Mouse (Mus musculus) myocyte (in vitro differentiated cells): ENCODE data around the gene Kcnc1. TPM values are rescaled to one million over a fixed set of nuclear protein-coding genes. Genes with fewer than 3 reads are reported as not detected.

Experiments
- H3K27me3 ChIP-seq: one replicate; pipeline ENCODE4 v1.6.1; 2011; ENCODE audit not compliant: control insufficient read depth, insufficient read depth, insufficient read length
- H3K36me3 ChIP-seq: one replicate; pipeline ENCODE4 v1.6.1; 2011; ENCODE audit not compliant: control insufficient read depth, insufficient read depth
- H3K4me2 ChIP-seq: one replicate; pipeline ENCODE4 v1.6.1; 2011; ENCODE audit warnings: low read depth, control low read depth
- H3K4me3 ChIP-seq: one replicate; pipeline ENCODE4 v1.5.1; 2011; ENCODE audit warnings: mild to moderate bottlenecking, control low read depth, moderate library complexity
- H3K79me2 ChIP-seq: one replicate; pipeline ENCODE4 v1.6.1; 2011; ENCODE audit not compliant: control insufficient read depth, insufficient read depth
- H3ac ChIP-seq: one replicate; pipeline ENCODE4 v1.6.1; 2011; ENCODE audit not compliant: control insufficient read depth, insufficient read length
- CEBPB ChIP-seq: IDR thresholded peaks from 2 replicates; pipeline ENCODE4 v1.6.1; 2011; ENCODE audit warnings: mild to moderate bottlenecking, moderate library complexity; ENCODE audit not compliant: poor library complexity, insufficient read depth, severe bottlenecking
- E2F4 ChIP-seq: IDR thresholded peaks from one replicate; pipeline ENCODE4 v1.6.1; 2011; ENCODE audit warnings: mild to moderate bottlenecking, control low read depth, moderate library complexity; ENCODE audit not compliant: insufficient read depth
- MAX ChIP-seq: IDR thresholded peaks from one replicate; pipeline ENCODE4 v1.6.1; 2011; ENCODE audit warnings: low read depth, mild to moderate bottlenecking, control low read depth
- MYOD1 ChIP-seq, 3 experiments: IDR thresholded peaks; one replicate each; pipeline ENCODE4 v1.6.1; 2011; ENCODE audit warnings: control low read depth in 2 of 3, low read depth in 2 of 3, mild to moderate bottlenecking in 2 of 3, moderate library complexity in 1 of 3; ENCODE audit not compliant: insufficient read length in 2 of 3, control insufficient read depth in 1 of 3
- MYOG ChIP-seq, 3 experiments: IDR thresholded peaks; one replicate each; pipeline ENCODE4 v1.6.1; 2011; ENCODE audit warnings: control low read depth in 2 of 3, low read depth in 2 of 3, mild to moderate bottlenecking in 2 of 3; ENCODE audit not compliant: insufficient read length in 2 of 3, control insufficient read depth in 1 of 3, insufficient read depth in 1 of 3
- POLR2A ChIP-seq: IDR thresholded peaks from one replicate; pipeline ENCODE4 v1.6.1; 2011; ENCODE audit warnings: low read depth, mild to moderate bottlenecking, control low read depth, moderate library complexity; ENCODE audit not compliant: insufficient read length
- POLR2AphosphoS2 ChIP-seq: IDR thresholded peaks from one replicate; pipeline ENCODE4 v1.6.1; 2011; ENCODE audit warnings: low read depth, control low read depth; ENCODE audit not compliant: insufficient read length
- REST ChIP-seq: IDR thresholded peaks from one replicate; pipeline ENCODE4 v1.6.1; 2011; ENCODE audit warnings: mild to moderate bottlenecking, control low read depth, moderate library complexity; ENCODE audit not compliant: insufficient read depth, insufficient read length
- SRF ChIP-seq: IDR thresholded peaks from one replicate; pipeline ENCODE4 v1.6.1; 2011; ENCODE audit warnings: low read depth; ENCODE audit not compliant: control insufficient read depth, insufficient read length
- TCF12 ChIP-seq: IDR thresholded peaks from one replicate; pipeline ENCODE4 v1.6.1; 2011; ENCODE audit warnings: mild to moderate bottlenecking, control low read depth; ENCODE audit not compliant: poor library complexity, insufficient read depth, severe bottlenecking
- TCF3 ChIP-seq: IDR thresholded peaks from one replicate; pipeline ENCODE4 v1.6.1; 2011; ENCODE audit warnings: low read depth, control low read depth; ENCODE audit not compliant: insufficient read length
- USF1 ChIP-seq: IDR thresholded peaks from one replicate; pipeline ENCODE4 v1.6.1; 2011; ENCODE audit warnings: low read depth, mild to moderate bottlenecking, control low read depth, moderate library complexity
- polyA plus RNA-seq: library from polyadenylated mRNA; unstranded; fragments of >200 nt; fragmentation: generic; extraction: Trizol; gene quantifications from one replicate; pipeline ENCODE4 v1.2.1, GENCODE M21; 2012; ENCODE audit warnings: missing spikeins

Gene Kcnc1
- polyA plus RNA-seq, 1 experiment, result 0.07 TPM

DNA sequence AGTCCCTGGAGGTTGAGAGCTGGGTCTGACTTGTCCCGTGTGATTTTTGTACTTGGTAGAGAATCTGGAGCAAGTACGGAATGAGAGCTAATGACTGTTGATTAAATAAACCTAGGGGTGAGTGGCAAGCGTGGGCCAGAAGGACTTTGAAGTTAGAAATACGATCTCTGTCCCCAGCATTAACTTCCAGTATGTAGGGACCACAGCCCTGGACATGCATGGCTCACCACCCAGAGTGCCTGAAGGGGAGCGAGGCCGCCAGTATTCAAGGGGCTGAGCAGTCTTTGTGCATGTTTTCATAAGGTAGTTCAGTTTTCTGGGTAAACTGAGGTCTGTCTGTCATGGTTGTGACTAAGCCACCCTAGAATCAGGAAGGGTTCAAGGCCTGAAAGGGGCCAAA, 726 bp upstream of the Kcnc1 start:
- H3K79me2 ChIP-seq, result no peaks in the 10 kb centered on the region
- H3K27me3 ChIP-seq, result peaks cover 65% of the 10 kb centered on the region
- no peaks in the 10 kb centered on the region for H3K36me3 ChIP-seq
- H3ac ChIP-seq, result no peak overlapping the region
- H3K4me2 ChIP-seq, result no peak overlapping the region
- H3K4me3 ChIP-seq, result no peak overlapping the region
- TF ChIP-seq REST, result no peak
- TF ChIP-seq USF1, result no peak
- TF ChIP-seq E2F4, result no peak
- TF ChIP-seq POLR2A, result no peak

DNA sequence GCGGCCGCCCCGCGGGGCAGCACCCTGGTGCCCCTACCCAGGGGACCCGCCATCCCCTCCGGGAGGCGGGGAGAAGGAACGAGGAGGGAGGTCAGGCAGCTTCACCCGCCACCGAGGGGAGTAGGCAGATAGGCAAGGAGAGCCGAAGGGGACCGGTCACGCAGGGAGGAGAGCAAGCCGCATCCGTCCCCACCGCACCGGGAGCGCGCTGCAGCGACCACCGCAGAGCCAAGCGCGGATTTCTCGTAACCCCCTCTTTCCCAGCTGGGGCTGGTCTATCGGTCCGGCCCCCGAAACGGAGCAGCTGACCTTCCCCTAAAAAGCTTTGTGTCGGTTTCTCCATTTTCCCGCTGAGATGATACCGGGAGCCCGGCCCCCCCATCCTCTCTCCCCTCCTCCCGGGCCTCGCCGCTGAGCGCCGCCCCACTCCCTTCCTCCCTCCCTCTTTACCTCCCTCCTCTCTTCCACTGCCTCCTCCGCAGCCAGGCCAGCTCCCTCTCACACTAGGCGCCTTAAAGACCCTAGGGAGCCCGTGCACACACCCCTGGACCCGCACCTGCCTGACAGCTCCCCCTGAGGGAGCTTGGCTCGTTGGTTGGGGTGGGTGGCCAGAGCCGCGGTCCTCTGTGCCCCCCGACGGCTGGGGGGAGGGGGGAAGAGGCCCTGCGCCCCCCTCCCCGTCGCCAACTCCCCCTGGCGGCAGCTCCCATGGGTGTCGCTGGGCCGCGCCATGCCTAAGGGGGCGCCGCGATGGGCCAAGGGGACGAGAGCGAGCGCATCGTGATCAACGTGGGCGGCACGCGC, 833 bp downstream of the Kcnc1 start:
- H3K4me2 ChIP-seq, result no peak overlapping the region
- no peaks in the 10 kb centered on the region for H3K36me3 ChIP-seq
- no peak overlapping the region for H3ac ChIP-seq
- TF ChIP-seq REST (peak; percentile 20), USF1 (no peak)
- H3K79me2 ChIP-seq, result no peaks in the 10 kb centered on the region
- H3K27me3 ChIP-seq, result peaks cover 65% of the 10 kb centered on the region
- H3K4me3 ChIP-seq, result no peak overlapping the region

DNA sequence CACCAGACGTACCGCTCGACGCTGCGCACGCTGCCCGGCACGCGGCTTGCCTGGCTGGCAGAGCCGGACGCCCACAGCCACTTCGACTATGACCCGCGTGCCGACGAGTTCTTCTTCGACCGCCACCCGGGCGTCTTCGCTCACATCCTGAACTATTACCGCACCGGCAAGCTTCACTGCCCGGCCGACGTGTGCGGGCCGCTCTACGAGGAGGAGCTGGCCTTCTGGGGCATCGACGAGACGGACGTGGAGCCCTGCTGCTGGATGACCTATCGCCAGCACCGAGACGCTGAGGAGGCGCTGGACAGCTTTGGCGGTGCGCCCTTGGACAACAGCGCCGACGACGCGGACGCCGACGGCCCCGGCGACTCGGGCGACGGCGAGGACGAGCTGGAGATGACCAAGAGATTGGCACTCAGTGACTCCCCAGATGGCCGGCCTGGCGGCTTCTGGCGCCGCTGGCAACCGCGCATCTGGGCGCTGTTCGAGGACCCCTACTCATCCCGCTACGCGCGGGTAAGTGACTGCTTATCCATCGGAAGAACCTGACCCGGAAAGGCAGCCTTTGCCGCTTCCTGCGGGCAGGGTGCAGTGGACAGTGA, 1.5 kb downstream of the Kcnc1 start:
- peaks cover 65% of the 10 kb centered on the region for H3K27me3 ChIP-seq
- no peak for TF ChIP-seq REST
- no peak for TF ChIP-seq CEBPB
- no peak for TF ChIP-seq TCF12
- no peak for TF ChIP-seq MAX
- no peak for TF ChIP-seq MYOG (IDR thresholded peaks at IDR 0.05; ENCODE audit: control insufficient read depth in 1 of 3, insufficient read depth in 1 of 3, insufficient read length in 2 of 3, low read depth in 2 of 3)
- TF ChIP-seq USF1, result no peak
- no peak for TF ChIP-seq SRF
- TF ChIP-seq POLR2AphosphoS2, result no peak
- no peak for TF ChIP-seq TCF3
- TF ChIP-seq POLR2A, result no peak
- no peak for TF ChIP-seq E2F4
- TF ChIP-seq MYOD1 (IDR thresholded peaks at IDR 0.05; ENCODE audit: control insufficient read depth in 1 of 3, insufficient read length in 2 of 3, low read depth in 2 of 3), result no peak
- H3K4me3 ChIP-seq, result no peak overlapping the region
- no peaks in the 10 kb centered on the region for H3K36me3 ChIP-seq
- H3K4me2 ChIP-seq, result no peak overlapping the region
- no peak overlapping the region for H3ac ChIP-seq
- no peaks in the 10 kb centered on the region for H3K79me2 ChIP-seq

DNA sequence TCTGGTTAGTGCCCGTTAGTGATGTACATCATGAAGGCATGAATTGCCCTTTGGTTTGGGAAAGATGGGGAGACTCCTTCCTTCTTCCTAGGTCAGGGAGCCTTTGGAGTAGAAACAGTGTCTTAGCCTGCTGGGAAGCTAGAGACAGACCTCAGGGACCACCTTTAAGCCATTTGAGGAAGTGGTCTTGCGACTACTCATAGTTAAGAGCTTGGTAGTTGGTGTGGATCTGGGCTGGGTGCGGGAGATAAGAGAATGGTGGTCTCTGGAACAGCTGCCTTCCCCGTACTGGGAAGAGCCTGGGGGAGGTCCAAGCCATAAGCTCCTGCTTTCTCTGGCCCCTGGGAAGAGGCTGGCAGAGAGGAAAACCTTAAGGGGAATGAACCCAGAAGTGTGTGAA, 2.3 kb downstream of the Kcnc1 start:
- Histone ChIP-seq H3ac (no peak overlapping the region), H3K4me3 (no peak overlapping the region), H3K27me3 (peaks cover 63% of the 10 kb centered on the region), H3K36me3 (no peaks in the 10 kb centered on the region), H3K79me2 (no peaks in the 10 kb centered on the region), H3K4me2 (no peak overlapping the region)
- TF ChIP-seq CEBPB (no peak), MYOG (IDR thresholded peaks at IDR 0.05; ENCODE audit: control insufficient read depth in 1 of 3, insufficient read depth in 1 of 3, insufficient read length in 2 of 3, low read depth in 2 of 3) (no peak), USF1 (no peak), TCF12 (no peak), MYOD1 (IDR thresholded peaks at IDR 0.05; ENCODE audit: control insufficient read depth in 1 of 3, insufficient read length in 2 of 3, low read depth in 2 of 3) (no peak), REST (no peak), TCF3 (no peak), MAX (no peak), SRF (no peak), POLR2A (no peak), E2F4 (no peak), POLR2AphosphoS2 (no peak)

DNA sequence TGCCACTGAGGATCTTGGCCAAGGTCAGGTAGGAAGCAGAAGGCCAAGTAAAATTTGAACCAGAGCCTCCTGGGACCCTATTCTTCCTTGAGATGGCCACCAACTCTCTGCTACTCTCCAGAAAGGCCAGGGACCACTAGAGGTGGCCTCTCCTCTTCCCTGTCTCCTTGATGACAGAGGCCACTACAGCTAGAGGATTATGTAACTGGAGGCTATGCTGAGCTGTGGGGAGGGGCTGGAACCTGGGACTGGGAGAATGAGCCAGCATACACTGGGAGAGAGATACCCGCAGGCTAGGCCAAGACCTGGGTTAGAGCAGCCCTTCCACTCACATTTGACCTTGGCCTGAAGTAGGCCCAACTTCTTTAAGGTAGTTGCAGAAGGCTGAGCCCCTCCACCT, 3.4 kb downstream of the Kcnc1 start:
- no peaks in the 10 kb centered on the region for H3K79me2 ChIP-seq
- H3K4me3 ChIP-seq, result no peak overlapping the region
- TF ChIP-seq CEBPB, result no peak
- no peak for TF ChIP-seq SRF
- TF ChIP-seq MAX, result no peak
- no peak for TF ChIP-seq TCF12
- no peak for TF ChIP-seq MYOG (IDR thresholded peaks at IDR 0.05; ENCODE audit: control insufficient read depth in 1 of 3, insufficient read depth in 1 of 3, insufficient read length in 2 of 3, low read depth in 2 of 3)
- no peak for TF ChIP-seq USF1
- TF ChIP-seq E2F4, result no peak
- no peak for TF ChIP-seq POLR2A
- no peak for TF ChIP-seq MYOD1 (IDR thresholded peaks at IDR 0.05; ENCODE audit: control insufficient read depth in 1 of 3, insufficient read length in 2 of 3, low read depth in 2 of 3)
- TF ChIP-seq POLR2AphosphoS2, result no peak
- H3K36me3 ChIP-seq, result no peaks in the 10 kb centered on the region
- H3K4me2 ChIP-seq, result no peak overlapping the region
- no peak overlapping the region for H3ac ChIP-seq
- H3K27me3 ChIP-seq, result peaks cover 59% of the 10 kb centered on the region
